Mouse (Mus musculus): ENCODE measurements around the gene Dlgap4. TPM values are rescaled to one million over a fixed set of nuclear protein-coding genes. Genes with fewer than 3 reads are reported as not detected.

The Dlgap4 gene
- total RNA-seq (2014; fragmentation: Nextera tagmentation) (9.0 and 23.4 TPM in 2 replicates), total RNA-seq (2017) (4.0 and 10.9 TPM in 2 replicates)

DNA sequence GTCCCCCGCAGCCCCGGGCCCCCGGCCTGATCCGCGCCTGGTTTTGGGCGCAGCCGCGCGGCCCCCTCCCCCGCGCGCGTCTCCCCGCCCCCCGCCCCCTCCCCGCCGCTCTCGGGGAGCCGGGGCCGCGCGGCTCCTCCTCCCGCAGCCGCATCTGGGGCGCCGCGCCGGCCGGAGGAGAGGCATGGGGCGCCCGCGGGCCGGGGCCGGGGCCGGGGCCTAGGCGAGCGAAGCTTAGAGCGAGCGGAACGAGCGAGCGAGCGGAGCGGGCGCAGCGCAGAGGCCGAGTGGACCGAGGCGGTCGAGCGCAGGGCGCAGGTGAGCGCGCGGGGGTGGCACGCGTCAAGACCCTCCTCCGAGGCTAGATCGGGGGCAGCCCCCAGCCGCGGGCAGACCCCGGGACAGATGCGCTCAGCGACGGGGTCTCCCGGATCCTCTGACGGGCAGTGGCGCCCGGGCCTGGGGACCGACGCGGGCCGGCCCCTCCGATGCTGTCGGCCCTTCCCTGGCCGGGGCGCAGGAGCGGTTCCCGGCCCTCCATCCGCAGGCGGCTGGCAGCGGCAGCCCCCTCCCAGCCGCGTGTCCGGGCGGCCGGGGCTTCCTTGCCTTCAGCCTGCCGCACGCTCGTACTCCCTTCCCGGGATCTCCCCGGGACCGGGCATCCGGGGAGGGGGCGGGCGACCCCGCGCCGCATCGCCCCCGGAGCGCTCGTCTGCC, at the start of gene Dlgap4:
TSS of gene Dlgap4 (plus strand) at position 165 of the 717 bp plus-strand sequence.
- ATAC-seq (replicated peaks; ENCODE audit: low FRiP score, low TSS enrichment, poor library complexity, severe bottlenecking) = no peak

DNA sequence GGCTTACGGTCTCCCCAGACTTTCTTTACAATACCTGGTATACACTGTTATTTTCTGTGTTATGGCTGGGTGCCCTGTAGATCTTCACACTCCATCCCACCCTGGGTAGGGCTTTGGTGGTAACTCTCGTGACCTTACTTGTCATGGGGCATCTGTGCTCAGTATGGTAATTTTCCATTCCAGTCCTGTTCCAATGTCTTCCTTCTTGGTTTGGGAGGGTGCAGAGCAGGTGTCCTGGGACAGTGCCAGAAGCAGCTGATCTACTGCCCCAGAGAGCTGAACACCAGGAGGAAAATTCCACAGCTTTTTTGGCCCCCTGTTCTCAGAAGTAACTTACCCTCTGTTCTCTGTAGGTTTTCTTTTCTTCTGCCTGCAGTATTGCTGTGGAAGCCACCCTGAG, 47.0 kb upstream of the Dlgap4 start:
- ATAC-seq (replicated peaks; ENCODE audit: low FRiP score, low TSS enrichment, poor library complexity, severe bottlenecking) = no peak

DNA sequence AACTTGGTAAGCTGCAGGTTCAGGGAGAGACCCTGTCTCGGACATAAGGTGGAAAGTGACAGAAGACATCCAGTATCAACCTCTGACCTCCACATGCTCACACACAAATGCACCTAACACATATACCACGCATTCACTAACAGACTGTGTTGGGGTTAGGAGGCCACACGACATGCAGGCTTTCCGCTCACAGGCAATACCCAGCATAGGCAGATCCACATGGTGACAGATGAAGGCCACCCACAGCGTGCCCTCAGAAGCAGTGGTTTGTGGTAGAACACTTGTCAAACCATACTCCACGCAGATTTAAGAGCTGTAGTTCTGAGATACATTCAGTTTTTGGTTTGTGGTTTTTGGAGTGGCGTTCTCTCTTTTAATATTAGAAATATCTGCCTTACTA, 44.9 kb upstream of the Dlgap4 start:
- ATAC-seq (replicated peaks; ENCODE audit: low FRiP score, low TSS enrichment, poor library complexity, severe bottlenecking) = no peak

DNA sequence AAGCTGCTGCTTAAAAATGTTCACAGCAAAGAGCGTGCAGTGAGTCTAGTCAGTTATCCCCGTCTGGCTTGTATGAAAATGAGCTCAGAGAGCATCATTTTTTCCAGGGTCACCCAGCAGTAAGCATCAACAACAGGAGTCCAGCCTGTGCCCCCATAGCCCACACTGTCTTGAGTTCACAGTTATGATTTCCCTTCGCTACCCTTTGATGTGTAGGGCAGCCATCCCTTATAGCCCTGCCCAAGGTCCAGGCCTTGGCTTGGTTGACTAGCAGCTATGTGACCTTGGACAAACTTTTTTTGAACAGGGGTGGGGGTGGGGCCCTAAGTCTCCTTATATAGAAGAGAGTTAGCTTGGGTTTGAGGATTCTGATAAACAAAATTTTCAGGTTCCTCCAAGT, 44.2 kb upstream of the Dlgap4 start:
- ATAC-seq (replicated peaks; ENCODE audit: low FRiP score, low TSS enrichment, poor library complexity, severe bottlenecking) = no peak

DNA sequence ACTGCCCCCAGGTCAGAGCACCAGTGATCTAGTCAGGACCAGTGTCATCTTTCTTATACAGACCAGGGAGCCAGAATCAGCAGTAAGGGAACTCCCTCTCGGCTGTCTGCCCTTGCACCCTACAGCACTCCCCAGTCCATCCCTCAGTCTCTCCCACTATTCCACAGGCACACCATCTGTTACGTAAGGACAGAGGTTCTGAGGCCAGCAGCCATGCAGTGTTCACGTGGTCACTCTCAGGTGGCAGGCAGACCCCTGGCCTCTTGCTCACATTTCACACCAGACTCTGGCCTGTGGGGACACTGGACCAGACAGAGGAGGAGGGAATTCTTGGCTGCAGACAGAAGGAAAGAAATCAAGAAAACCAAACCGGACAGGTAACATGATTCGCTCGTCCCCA, 42.0 kb upstream of the Dlgap4 start:
- no peak for ATAC-seq (replicated peaks; ENCODE audit: low FRiP score, low TSS enrichment, poor library complexity, severe bottlenecking)

DNA sequence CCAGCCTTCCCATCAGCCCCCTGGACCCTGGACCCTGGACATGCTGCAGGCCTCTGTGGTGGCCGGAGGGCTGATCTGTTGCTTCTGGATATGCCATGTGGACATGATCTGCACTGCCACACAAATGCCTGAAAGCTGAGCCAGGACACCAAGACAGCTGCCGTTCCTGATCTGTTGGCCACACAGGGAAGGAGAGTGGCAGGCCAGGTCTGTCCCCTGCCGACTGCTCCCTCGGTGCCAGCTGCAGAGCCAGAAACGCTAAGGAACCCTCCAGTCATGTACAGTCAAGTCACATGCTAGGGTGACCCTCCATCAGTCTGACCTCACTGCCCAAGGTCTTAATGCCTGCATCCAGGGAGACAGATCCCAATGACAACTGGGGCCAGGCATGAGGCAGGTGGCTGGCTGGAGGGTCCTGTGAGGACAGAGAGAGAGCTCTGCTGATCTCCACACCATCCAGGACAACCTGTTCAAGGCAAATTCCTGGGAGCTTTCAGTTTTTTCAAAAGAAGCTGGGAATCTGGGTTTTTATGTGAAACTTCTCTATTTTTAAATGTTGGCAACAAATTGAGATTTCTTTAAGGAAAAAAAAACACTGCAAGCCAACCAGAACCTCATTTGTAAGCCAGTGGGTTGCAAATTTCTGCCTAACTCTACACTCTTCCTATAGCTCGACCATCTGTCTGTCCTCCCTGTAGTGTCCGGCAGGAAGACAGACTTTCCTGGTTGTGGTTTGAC, 36.5 kb upstream of the Dlgap4 start:
- ATAC-seq (replicated peaks; ENCODE audit: low FRiP score, low TSS enrichment, poor library complexity, severe bottlenecking) = no peak

DNA sequence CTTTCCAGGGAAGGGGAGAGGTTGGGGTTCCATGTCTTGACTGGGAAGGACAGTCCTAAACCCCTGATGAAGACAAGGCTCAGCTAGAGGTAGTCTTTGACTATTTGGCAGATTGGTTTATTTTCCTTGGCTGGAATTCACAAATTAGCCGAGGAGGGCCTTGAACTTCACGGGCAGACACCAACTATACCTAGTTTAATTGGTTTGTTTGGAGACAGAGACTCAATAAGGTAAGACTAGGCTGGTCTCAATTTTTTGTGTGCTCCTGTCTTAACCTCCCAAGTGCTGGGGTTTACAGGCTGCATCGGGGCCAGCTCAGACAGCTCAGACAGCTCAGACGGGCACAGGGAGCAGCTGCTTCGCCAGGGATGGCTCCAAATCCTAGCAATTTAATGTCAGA, 33.0 kb upstream of the Dlgap4 start:
- ATAC-seq (replicated peaks; ENCODE audit: low FRiP score, low TSS enrichment, poor library complexity, severe bottlenecking) = no peak

DNA sequence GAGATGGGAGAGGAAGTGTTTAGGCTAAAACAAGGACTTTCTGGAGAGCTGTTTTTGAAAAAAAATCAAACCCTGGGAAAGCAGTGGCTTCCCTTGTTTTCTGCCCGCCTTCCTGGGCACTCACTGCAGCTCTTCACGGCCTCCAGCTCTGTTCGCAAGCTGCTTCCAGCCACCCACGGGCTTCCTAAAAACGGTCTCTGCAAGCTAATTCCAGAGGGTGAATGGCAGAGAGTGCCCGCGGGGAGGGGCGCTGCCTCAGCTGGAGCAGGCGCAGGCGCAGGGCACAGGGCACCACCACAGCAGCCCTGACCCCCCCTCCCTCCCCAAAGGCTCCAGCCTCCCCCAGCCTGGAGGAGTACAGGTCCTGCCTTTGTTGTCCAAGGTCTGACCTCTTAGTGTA, 32.3 kb upstream of the Dlgap4 start:
- ATAC-seq (replicated peaks; ENCODE audit: low FRiP score, low TSS enrichment, poor library complexity, severe bottlenecking) = no peak

DNA sequence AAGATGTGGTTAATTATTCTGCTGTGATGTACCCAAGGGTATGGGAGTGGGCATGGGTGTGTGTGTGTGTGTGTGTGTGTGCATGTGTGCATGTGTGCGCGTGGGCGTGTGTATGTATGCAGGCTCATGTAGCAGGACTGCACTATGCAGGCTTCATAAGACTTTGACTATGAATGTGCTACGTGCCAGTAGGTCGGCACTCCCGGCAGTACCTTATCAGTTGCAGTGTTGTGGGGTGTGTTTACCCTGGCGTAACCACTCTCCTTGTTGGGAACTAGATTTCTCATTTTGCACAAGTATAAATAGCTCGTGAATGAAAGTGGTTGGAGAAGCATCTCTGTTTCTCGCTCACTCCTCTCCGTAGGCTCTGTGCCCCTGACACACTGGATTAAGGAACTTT, 30.6 kb upstream of the Dlgap4 start:
- no peak for ATAC-seq (replicated peaks; ENCODE audit: low FRiP score, low TSS enrichment, poor library complexity, severe bottlenecking)

DNA sequence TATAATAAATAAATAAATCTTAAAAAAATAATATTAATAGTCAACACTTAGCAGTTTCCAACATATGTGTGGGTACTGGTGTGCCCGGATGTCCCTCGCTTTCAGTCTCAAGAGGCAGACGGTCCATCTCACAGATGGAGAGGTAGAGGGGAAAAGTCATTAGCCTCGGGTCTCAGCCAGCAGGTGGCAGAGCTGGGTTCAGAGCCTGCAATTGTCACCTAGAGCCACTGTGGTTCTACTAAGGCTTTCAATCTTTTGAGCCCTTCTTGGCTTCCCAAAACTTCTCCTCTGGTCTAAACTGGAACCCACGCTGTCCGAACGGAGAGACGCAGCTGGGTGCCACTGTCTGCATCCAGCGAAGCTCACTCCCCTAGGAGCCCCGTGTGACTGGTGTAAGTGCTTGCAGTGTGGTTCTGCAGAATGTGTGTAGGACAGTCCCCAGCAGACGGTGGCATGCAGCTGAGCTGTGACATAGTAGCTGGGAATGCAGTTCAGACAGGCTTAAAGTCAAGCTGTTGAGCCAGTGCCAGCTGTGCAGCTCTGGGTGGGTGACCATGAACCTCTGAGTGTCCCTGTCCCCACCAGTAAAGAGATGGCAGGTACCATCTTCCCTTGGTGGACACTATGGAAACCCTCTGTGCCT, 29.2 kb upstream of the Dlgap4 start:
- no peak for ATAC-seq (replicated peaks; ENCODE audit: low FRiP score, low TSS enrichment, poor library complexity, severe bottlenecking)

DNA sequence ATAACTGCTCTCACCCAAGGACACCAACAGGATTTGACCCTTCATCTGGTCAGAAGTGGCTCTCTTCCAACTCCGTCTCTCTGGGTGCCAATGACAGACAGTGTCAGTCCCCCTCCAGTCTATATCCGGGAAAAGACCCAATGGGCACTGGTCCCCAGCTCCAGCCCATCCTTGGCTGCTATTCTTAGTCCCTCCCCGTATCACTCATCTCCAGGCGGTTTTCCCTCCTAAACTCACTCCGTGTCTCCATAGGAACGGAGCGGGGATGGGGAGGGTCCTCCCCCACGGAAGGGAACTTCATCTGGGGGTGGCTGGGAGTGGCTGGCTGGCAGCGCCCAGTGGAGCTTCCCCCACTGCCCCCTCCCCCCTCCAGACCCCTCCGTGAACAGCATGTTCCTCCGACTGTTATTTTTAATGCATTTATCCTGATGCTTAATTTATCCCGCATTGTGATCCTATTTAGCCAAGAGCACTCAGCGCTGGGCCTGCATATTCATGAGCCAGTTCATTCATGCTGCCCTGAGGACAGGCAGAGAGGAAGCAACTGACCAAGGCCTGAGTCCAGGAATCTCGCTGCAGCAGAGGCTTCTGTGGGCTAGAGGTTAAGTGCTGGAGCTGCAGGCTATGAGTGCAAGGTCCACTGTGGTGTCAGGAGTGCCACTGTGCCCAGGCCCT, 28.6 kb upstream of the Dlgap4 start:
- no peak for ATAC-seq (replicated peaks; ENCODE audit: low FRiP score, low TSS enrichment, poor library complexity, severe bottlenecking)

DNA sequence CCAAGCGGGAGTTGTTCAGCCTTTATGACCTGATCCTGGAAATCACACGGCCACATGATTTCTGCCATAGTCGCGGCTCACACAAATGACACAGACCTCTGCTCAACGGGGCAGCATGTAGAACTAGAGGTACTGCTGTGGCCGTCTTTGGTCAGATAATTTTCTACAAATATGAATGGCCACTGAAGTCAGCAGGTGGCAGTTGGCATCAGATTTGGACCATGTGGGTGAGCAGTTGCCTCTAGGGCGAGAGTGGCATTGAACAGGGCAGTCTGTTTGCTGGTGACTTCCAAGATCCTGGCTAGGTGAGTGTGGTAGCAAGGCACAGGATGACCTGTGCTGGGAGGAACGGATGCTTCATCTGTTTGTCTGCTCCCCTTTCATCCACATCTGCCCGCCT, 24.0 kb upstream of the Dlgap4 start:
- no peak for ATAC-seq (replicated peaks; ENCODE audit: low FRiP score, low TSS enrichment, poor library complexity, severe bottlenecking)

DNA sequence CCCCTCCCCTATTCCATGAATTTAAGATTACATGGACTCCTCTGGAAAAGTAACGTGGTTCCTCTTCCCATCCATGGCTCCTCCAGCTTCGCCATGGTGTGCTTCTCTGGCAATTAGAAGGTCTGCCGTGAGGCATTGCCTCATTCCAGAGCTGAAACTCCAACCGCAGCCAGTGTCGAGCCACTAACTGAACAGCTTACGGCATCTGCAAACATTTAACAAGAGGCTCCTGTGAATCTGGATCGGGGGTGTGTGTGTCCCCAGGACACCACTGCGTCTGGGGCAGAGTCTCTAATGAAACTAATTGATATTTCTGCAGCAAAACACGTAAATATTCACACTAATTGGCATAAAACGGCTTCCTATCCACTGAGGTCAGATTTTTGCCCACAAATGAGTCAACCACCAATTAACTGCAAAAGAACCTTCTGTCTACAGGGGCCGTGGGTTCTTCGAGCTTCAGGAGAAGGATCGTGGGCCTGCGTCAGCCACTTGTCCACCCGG, 18.5 kb upstream of the Dlgap4 start:
- ATAC-seq (replicated peaks; ENCODE audit: low FRiP score, low TSS enrichment, poor library complexity, severe bottlenecking) = no peak

DNA sequence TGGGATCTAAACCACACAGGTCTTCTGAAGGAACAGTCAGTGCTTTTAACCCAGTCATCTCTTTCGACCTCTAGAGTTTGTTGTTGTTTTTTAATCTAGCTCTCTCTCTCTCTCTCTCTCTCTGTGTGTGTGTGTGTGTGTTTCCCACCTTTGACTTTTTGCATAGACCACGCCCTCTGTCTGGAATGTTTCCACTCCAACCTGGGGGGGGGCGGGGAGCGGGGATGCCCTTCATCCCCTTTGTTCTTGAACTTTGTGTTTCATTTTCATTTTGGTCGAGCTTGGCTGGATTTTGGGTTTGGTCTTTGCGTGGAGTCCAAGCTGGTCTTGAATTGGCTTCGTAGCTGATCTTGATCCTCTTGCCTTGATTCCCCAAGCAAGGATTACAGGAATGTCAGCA, 10.9 kb upstream of the Dlgap4 start:
- ATAC-seq (replicated peaks; ENCODE audit: low FRiP score, low TSS enrichment, poor library complexity, severe bottlenecking) = no peak

DNA sequence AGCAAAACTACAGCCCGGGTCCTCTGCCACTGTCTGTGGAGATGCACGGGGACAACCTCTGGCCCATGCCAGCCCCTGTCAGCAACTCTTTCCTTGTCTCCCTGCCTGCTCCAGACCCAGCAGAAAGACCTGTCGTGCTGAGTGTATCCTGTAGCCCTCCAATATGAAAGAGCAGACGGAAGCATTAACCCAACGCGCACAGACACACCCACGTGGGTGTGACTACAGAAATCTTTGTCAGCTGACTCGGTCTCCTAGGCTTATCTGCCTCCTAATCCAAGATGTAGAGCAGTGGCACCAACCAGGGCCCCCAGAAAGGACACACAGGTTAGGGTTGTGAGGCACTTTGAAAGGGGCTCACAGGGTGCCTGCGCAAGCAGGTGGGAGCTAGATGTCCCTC, 9.8 kb upstream of the Dlgap4 start:
- no peak for ATAC-seq (replicated peaks; ENCODE audit: low FRiP score, low TSS enrichment, poor library complexity, severe bottlenecking)

DNA sequence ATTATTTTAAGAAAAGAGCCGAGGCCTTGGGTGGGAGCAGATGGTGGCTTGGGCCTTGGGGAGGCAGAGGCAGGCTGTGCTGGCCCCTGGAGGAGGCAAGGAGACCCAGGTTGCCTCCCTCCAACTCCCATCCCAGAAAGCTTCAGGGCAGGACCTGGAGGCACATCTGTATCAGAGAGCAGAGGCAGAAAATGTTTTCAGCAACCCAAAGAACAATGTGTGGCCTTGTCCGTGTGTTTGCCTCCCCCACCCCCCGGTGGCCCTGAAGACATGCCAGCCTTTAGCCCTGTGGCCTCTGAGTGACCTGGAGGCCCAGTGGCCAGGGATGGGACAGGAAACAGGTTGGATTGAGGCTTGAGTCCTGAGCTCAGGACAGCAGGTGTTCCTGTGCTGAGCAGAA, 8.4 kb upstream of the Dlgap4 start:
- no peak for ATAC-seq (replicated peaks; ENCODE audit: low FRiP score, low TSS enrichment, poor library complexity, severe bottlenecking)

DNA sequence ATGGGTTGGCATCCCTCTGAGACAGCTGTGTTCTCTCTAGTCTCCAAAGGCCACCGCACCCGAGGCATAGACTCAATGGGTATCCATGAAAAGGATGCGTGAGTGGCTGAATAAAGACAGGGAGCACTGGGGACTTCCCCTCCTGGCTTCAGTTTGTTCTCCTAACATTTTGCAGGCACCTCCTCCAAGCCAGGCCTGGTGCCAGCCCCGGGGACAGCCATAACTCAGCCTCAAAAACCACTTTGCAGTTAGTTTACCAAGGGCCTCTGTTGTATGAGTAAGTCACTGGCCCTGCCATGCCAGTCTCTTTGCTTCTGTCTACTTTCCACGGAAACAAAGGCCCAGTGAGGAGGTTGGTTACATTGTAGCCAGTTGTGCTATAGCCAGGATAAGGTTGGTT, 7.5 kb upstream of the Dlgap4 start:
- ATAC-seq (replicated peaks; ENCODE audit: low FRiP score, low TSS enrichment, poor library complexity, severe bottlenecking) = no peak

DNA sequence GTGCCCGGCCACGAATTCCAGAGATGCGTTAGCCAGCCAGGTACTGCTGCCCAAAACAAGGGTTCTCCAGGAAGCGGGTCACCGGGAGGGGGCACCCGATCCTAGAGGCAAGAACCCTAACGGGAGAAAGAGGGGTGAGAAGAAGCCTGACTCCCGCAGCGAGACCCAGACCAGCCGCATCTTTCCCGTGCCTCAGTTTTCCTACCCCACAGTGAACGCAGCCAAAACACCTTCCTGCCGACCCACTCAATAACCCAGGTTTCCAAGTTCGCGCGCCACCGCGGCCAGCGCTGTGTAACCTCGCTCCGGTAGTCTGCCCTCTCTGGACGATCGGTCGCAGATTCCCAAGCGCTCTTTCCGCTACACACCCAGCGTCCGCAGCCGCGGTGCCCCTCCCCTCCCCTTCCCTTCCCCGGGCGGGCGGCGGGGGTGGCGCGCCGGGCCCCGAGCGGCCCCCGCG, 394 bp upstream of the Dlgap4 start:
- ATAC-seq (replicated peaks; ENCODE audit: low FRiP score, low TSS enrichment, poor library complexity, severe bottlenecking) = no peak

DNA sequence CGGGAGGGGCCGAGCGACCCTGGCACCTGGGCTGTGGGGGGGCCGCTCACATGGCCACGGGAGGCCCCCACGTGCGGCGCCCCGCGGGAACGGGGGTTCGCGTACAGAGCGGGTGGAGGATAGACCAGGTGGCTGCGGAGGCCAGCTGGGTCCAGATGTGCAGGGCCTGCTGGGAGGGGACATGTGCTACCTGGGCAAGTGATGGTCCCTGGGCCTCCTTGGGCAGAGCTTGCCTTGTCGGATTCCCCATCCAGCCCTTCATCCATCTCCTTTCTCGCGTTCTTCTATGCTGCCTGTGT, 702 bp downstream of the Dlgap4 start:
- no peak for ATAC-seq (replicated peaks; ENCODE audit: low FRiP score, low TSS enrichment, poor library complexity, severe bottlenecking)

Data from megakaryocyte-erythroid progenitor cell, adult 5-6 weeks (primary cell).